Comparison of ENCODE assay signal across 20 mouse cellular contexts in the genomic region with DNA sequence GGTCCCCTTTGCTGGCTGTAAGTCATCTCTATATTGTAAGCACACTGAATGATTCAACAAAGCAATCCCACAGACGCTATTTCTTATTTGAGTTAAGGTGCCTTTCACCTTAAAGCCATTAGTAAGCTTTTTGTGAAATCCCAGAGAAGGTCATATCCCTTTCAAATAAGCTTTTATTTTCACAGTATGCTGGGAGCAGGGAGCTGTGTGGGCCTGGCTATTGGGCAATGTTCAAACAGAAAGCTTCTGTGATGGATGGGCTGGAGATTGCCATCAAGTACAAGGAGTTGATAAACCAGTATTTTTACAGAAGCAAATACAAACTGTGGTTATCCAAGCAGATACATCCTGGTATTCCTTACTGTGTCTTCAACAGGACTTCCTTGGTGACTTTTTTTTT.
"Had no signal": no experiment of that assay in that cellular context is flagged by ENCODE, and none has a peak within 500 bp of the region (broad histone marks: within the 10 kb centered on the region; RNA-seq: fewer than 3 reads in every experiment).

No protein-coding gene starts in this region.

- H3K27ac ChIP-seq: kidney, embryonic 15.5 days; left cerebral cortex, adult 2 months; liver, embryonic 13.5 days; midbrain, embryonic 12.5 days; midbrain, embryonic 15.5 days; neural tube, embryonic 13.5 days had no signal

- H3K9me3 ChIP-seq: kidney, embryonic 15.5 days; liver, embryonic 13.5 days; midbrain, embryonic 12.5 days; midbrain, embryonic 15.5 days; neural tube, embryonic 13.5 days; stomach, embryonic 15.5 days had no signal

- H3K27me3 ChIP-seq: kidney, embryonic 15.5 days; liver, embryonic 13.5 days; midbrain, embryonic 12.5 days; midbrain, embryonic 15.5 days; neural tube, embryonic 13.5 days; stomach, embryonic 15.5 days had no signal

- H3K36me3 ChIP-seq: kidney, embryonic 15.5 days; liver, embryonic 13.5 days; midbrain, embryonic 12.5 days; midbrain, embryonic 15.5 days; neural tube, embryonic 13.5 days; stomach, embryonic 15.5 days had no signal

- H3K4me3 ChIP-seq: kidney, embryonic 15.5 days; left cerebral cortex, adult 2 months; liver, embryonic 13.5 days; midbrain, embryonic 12.5 days; midbrain, embryonic 15.5 days; neural tube, embryonic 13.5 days; stomach, embryonic 15.5 days had no signal

- H3K4me1 ChIP-seq: liver, embryonic 13.5 days; midbrain, embryonic 12.5 days; midbrain, embryonic 15.5 days; neural tube, embryonic 13.5 days; stomach, embryonic 15.5 days had no signal

- DNase-seq: kidney, adult 8-10 months; kidney, postnatal 10 days; kidney, postnatal 36 days; layer of hippocampus, postnatal 36 days; liver, embryonic 13.5 days; lung, adult 2 months; lung, postnatal 14 days; lung, postnatal 4 days; retina, postnatal 1 day; right cerebral cortex, postnatal 25 days; spleen, adult 18-20 months; thymus, adult 2 months; thymus, postnatal 14 days; thymus, postnatal 4 days had no signal
